Mouse (Mus musculus): Measurements from ENCODE around the gene Slfn9. TPM values are rescaled to one million over a fixed set of nuclear protein-coding genes. Genes with fewer than 3 reads are reported as not detected.
"Not testable (repeated sequence)": the region's sequence is repeated elsewhere in the genome, so short reads cannot be mapped to it uniquely, and the experiment has no call there.

Gene Slfn9
- polyA plus RNA-seq, 2 experiments: 7.8 to 12.9 TPM

DNA sequence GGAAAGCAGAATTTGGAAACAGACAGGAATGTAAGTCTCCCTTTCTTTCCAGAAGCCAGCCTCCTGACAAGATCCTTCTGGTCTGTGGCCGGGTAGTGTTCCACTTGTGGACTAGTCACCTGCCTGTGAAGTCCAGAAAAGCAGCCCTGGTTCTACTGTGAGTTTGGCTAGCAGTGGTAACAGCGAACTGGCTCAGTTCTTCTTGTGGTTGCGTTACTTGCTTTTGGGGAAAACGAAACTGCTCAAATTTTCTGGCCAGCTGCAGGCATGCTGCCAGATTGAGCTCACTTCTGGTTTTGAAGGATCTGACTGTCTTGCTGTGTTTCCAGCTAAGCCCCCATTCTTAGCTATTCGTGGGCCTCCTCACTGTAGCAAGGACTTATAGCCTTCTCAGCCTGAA lies 29.0 kb upstream of the Slfn9 start, which contains the start of gene Slfn8:
TSS of gene Slfn8 (minus strand) at position 190 of the 400 bp plus-strand sequence.
- no peak within 1 kb of the TSS for H3K4me3 ChIP-seq (replicated peaks; ENCODE audit: low read length)
- no peak within 1 kb of the TSS for H3K27ac ChIP-seq (replicated peaks; ENCODE audit: low read depth, low read length)
- no peak for ATAC-seq (ENCODE audit: low FRiP score, low read depth)
- no peaks in the 10 kb centered on the region for H3K36me3 ChIP-seq (ENCODE audit: control insufficient read depth, insufficient read depth, low read length)
- TF ChIP-seq POLR2A (IDR thresholded peaks at IDR 0.05; ENCODE audit: borderline replicate concordance, extremely low read depth, insufficient read depth, insufficient read length): no peak
- 65% methylated on average over 5 of the region's 5 CpGs for WGBS
- H3K9ac ChIP-seq (ENCODE audit: low read depth, low read length, severe bottlenecking): no peak within 1 kb of the TSS
- H3K4me2 ChIP-seq (replicated peaks; ENCODE audit: low read depth, low read length, severe bottlenecking): no peak within 1 kb of the TSS
- peak; percentile 14 for DNase-seq (ENCODE audit: low spot score)
- H3K27me3 ChIP-seq (ENCODE audit: control insufficient read depth, insufficient read depth, low read length): no peaks in the 10 kb centered on the region
- no peaks in the 10 kb centered on the region for H3K9me3 ChIP-seq (ENCODE audit: control insufficient read depth, low read length)
- H3K4me1 ChIP-seq (ENCODE audit: control insufficient read depth, insufficient read depth, low read length): no peaks in the 10 kb centered on the region

DNA sequence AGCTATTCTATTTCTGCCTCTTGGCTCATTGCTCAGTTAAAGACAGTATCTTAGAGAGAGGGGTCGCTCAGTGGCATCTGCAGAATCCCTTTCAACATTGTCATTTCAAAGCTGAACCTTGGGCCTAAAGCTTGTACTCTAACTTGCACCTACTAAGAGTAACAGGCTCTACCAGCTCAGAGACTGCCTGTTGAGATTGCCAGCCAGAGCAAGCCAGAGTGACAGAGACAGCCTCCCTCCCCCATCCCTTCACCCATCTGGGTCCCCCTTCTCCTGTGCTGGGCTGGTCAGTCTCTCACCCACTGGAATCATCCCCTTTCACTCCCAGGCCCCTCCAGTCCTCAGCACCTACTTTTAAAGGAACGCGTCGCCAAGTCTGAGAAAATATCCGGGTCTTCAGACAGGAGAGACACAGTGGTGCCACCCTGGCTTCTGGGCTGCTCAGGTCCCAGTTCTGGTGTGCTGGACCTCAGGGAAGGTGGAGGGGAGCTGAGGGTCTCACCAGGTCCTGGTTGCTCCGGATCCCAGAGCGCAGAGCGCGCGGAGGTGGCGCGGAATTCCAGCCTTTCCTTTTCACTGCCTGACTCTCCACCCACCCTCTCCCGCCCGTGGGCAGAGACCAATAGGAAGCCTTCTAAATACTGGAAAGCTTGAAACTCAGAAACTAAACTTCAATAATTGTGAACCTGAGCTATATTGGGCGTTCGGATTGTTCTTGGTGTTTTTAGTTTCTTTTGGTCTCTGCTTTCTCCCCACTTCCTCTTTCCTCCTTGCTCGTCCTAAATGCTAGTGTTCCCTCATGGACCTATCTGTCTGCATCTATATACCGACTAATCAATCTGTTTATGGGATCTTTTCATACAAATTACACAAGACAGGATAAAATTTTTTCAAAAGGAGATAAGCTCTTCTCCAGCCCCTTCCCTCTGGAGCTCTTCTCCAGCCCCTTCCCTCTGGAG lies 28.2 kb upstream of the Slfn9 start:
- not testable (repeated sequence) for H3K27me3 ChIP-seq (ENCODE audit: control insufficient read depth, insufficient read depth, low read length); H3K27ac ChIP-seq (replicated peaks; ENCODE audit: low read depth, low read length); H3K36me3 ChIP-seq (ENCODE audit: control insufficient read depth, insufficient read depth, low read length); H3K4me2 ChIP-seq (replicated peaks; ENCODE audit: low read depth, low read length, severe bottlenecking); H3K9me3 ChIP-seq (ENCODE audit: control insufficient read depth, low read length); DNase-seq (ENCODE audit: low spot score); H3K4me3 ChIP-seq (replicated peaks; ENCODE audit: low read length); H3K9ac ChIP-seq (ENCODE audit: low read depth, low read length, severe bottlenecking); ATAC-seq (ENCODE audit: low FRiP score, low read depth); H3K4me1 ChIP-seq (ENCODE audit: control insufficient read depth, insufficient read depth, low read length)
- WGBS: 72% methylated on average over 18 of the region's 18 CpGs

- Histone ChIP-seq H3K9me3 (ENCODE audit: control insufficient read depth, low read length) (no peaks in the 10 kb centered on the region), H3K4me3 (replicated peaks; ENCODE audit: low read length) (no peak overlapping the region), H3K4me1 (ENCODE audit: control insufficient read depth, insufficient read depth, low read length) (no peaks in the 10 kb centered on the region), H3K36me3 (ENCODE audit: control insufficient read depth, insufficient read depth, low read length) (no peaks in the 10 kb centered on the region), H3K27me3 (ENCODE audit: control insufficient read depth, insufficient read depth, low read length) (no peaks in the 10 kb centered on the region), H3K27ac (replicated peaks; ENCODE audit: low read depth, low read length) (no peak overlapping the region), H3K9ac (ENCODE audit: low read depth, low read length, severe bottlenecking) (no peak overlapping the region), H3K4me2 (replicated peaks; ENCODE audit: low read depth, low read length, severe bottlenecking) (no peak overlapping the region)
- no peak for DNase-seq (ENCODE audit: low spot score)
- TF ChIP-seq POLR2A (IDR thresholded peaks at IDR 0.05; ENCODE audit: borderline replicate concordance, extremely low read depth, insufficient read depth, insufficient read length): no peak
- no peak for ATAC-seq (ENCODE audit: low FRiP score, low read depth)
These were observed 24.5 kb upstream of the Slfn9 start for GRCm38 (mm10) chr11:83016093-83016492.

DNA sequence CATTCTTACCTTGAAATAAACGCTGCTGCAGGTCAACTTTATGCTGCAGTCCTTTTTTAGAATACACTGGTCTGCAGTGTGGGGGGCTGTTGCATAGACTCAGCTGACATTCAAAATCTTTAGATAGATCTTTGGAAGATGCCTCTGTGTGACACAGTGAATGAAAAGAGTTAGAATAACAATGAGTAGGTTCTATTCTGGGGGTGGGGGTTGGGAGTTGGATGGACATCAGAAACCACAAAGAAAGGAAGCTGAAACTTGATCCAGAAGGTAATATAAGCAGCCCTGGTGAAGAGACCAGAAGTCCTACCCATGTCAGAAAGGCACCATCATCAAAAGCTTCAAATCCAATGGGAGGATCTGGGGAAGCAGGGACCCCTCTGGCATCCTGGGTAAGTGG lies 21.7 kb upstream of the Slfn9 start:
- H3K27me3 ChIP-seq (ENCODE audit: control insufficient read depth, insufficient read depth, low read length): no peaks in the 10 kb centered on the region
- H3K9me3 ChIP-seq (ENCODE audit: control insufficient read depth, low read length): no peaks in the 10 kb centered on the region
- ATAC-seq (ENCODE audit: low FRiP score, low read depth) (no peak), DNase-seq (ENCODE audit: low spot score) (no peak)
- no peak overlapping the region for H3K27ac ChIP-seq (replicated peaks; ENCODE audit: low read depth, low read length)
- no peak overlapping the region for H3K4me2 ChIP-seq (replicated peaks; ENCODE audit: low read depth, low read length, severe bottlenecking)
- no peak overlapping the region for H3K4me3 ChIP-seq (replicated peaks; ENCODE audit: low read length)
- H3K9ac ChIP-seq (ENCODE audit: low read depth, low read length, severe bottlenecking): no peak overlapping the region
- no peaks in the 10 kb centered on the region for H3K36me3 ChIP-seq (ENCODE audit: control insufficient read depth, insufficient read depth, low read length)
- TF ChIP-seq POLR2A (IDR thresholded peaks at IDR 0.05; ENCODE audit: borderline replicate concordance, extremely low read depth, insufficient read depth, insufficient read length): no peak
- 80% methylated on average over 1 of the region's 1 CpGs for WGBS
- no peaks in the 10 kb centered on the region for H3K4me1 ChIP-seq (ENCODE audit: control insufficient read depth, insufficient read depth, low read length)

- WGBS: 30% methylated on average over 19 of the region's 19 CpGs
These were observed 831 bp downstream of the Slfn9 start for GRCm38 (mm10) chr11:82990612-82991385.

More at GRCm38 (mm10) chr11:82990612-82991385, 831 bp downstream of the Slfn9 start:
- ATAC-seq (ENCODE audit: low FRiP score, low read depth) (peak; percentile 63; the same call in 1 of the 2 replicates), DNase-seq (ENCODE audit: low spot score) (peak; percentile 80)
- not testable (repeated sequence) for H3K4me1 ChIP-seq (ENCODE audit: control insufficient read depth, insufficient read depth, low read length); H3K9me3 ChIP-seq (ENCODE audit: control insufficient read depth, low read length); H3K36me3 ChIP-seq (ENCODE audit: control insufficient read depth, insufficient read depth, low read length); H3K27ac ChIP-seq (replicated peaks; ENCODE audit: low read depth, low read length); H3K27me3 ChIP-seq (ENCODE audit: control insufficient read depth, insufficient read depth, low read length)
- peak overlapping the region; percentile 89 for H3K4me2 ChIP-seq (replicated peaks; ENCODE audit: low read depth, low read length, severe bottlenecking)
- peak overlapping the region; percentile 45 for H3K4me3 ChIP-seq (replicated peaks; ENCODE audit: low read length)
- peak overlapping the region; percentile 60 for H3K9ac ChIP-seq (ENCODE audit: low read depth, low read length, severe bottlenecking)
